Mouse (Mus musculus): Measurements from ENCODE around the gene Mbd5. TPM values are rescaled to one million over a fixed set of nuclear protein-coding genes. Genes with fewer than 3 reads are reported as not detected.

Mbd5 gene
- polyA plus RNA-seq, 1 experiment from 2014 or later, result 5.4 TPM

DNA sequence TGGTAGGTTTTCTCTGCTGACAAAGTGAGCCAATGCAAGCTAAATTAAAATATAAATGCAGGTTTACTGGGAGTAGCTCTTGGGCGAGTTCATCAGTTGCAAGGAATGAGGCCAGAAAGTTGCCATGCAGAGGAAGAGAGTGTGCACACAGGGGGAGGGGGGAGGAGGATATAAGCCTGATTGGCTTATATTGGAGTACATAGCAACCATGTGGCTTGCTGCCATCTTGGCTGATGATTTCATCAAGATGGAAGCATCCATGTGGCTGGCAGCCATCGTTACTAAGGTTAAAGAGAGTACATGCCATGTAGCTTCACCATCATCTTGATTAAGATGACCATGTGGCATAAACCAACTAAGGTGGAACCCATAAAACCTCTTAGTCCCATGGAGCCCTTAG is 395.0 kb downstream of the Mbd5 start:
- Histone ChIP-seq H3K4me1 (ENCODE audit: insufficient read depth) (no peaks in the 10 kb centered on the region; the same call in none of the 2 replicates), H3K4me3 (ENCODE audit: low read depth, low read length) (no peak overlapping the region), H3K9me3 (ENCODE audit: low read length) (no peaks in the 10 kb centered on the region), H3K27me3 (ENCODE audit: insufficient read depth, low read length) (no peaks in the 10 kb centered on the region), H3K4me2 (ENCODE audit: low read depth, low read length) (no peak overlapping the region), H3K36me3 (replicated peaks; ENCODE audit: insufficient read depth, low read length) (no peaks in the 10 kb centered on the region), H3K27ac (ENCODE audit: low read depth) (no peak overlapping the region), H3K9ac (replicated peaks) (no peak overlapping the region)
- no peak for ATAC-seq
- WGBS (ENCODE audit: insufficient replicate concordance), result 67% methylated on average over 2 of the region's 2 CpGs
- TF ChIP-seq CTCF (IDR thresholded peaks at IDR 0.05; ENCODE audit: low read depth) (no peak), EP300 (IDR thresholded peaks at IDR 0.05; ENCODE audit: low read depth) (no peak)
- DNase-seq, result no peak

DNA sequence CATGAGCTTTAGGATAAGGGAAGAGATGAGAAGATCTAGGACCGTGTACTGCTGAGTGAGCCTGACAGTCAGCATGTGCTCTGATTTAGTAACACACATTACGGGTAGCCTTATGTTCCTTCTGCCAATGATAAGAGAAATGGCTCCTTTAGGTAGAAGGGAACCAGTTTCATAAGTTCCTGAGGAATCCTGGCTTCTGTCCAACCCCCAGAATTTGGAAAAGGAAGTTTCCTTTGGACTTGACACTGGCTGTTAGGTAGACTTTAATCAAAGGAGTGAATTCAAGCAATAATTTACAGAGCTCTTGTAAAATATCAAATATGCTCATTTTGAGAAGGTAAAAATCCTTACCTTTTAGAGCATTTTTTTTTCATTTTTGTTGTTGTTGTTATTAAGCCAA is 396.5 kb downstream of the Mbd5 start:
- 41% methylated on average over 2 of the region's 2 CpGs for WGBS (ENCODE audit: insufficient replicate concordance)
- Histone ChIP-seq H3K27ac (ENCODE audit: low read depth) (no peak overlapping the region), H3K4me3 (ENCODE audit: low read depth, low read length) (no peak overlapping the region), H3K9me3 (ENCODE audit: low read length) (no peaks in the 10 kb centered on the region), H3K4me2 (ENCODE audit: low read depth, low read length) (no peak overlapping the region), H3K27me3 (ENCODE audit: insufficient read depth, low read length) (no peaks in the 10 kb centered on the region), H3K4me1 (ENCODE audit: insufficient read depth) (peaks cover 8% of the 10 kb centered on the region), H3K9ac (replicated peaks) (no peak overlapping the region), H3K36me3 (replicated peaks; ENCODE audit: insufficient read depth, low read length) (no peaks in the 10 kb centered on the region)
- ATAC-seq (no peak), DNase-seq (no peak)
- no peak for TF ChIP-seq CTCF (IDR thresholded peaks at IDR 0.05; ENCODE audit: low read depth)

DNA sequence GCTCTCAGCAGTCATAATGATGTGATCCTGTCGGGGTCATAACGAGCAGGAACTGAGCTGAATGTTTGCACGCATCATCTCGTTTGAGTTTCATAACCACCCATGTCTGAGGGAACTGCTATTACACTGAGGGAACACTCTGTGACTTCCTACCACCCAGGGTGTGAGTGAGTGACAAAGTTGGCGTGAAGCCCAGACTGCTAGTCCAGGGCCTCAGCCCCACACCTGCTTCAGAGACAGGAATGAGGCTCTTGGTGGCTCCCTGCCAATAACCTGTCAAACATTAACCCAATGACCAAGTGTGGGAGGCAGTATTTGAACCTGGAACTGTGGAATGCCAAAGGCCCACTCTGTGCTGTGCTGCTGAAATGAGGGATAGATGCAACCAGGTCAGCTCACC is 400.5 kb downstream of the Mbd5 start:
- peak; percentile 82 for DNase-seq

DNA sequence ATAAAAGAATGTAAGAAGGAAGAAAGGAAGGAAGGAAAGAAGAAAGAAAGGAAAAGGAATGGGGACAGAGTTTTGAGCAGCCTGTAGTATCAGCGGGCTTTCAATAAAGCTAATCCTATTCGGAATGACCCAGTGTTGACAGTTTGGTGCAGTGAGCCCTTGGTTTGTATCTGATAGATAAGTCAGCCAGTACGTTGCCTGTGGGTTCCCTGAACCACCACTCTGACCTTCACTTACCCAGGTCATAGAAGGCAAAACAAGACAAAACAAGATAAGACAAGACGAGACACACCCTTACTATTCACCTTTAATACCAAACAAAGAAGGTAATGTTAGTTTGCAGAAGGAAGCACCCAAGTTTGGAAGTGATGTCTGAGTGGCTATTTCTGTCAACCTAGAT is 401.5 kb downstream of the Mbd5 start:
- TF ChIP-seq EP300 (IDR thresholded peaks at IDR 0.05; ENCODE audit: low read depth) (0 out of 2 replicates have a peak, but pooled peaks have one; percentile 25), CTCF (IDR thresholded peaks at IDR 0.05; ENCODE audit: low read depth) (no peak)
- Histone ChIP-seq H3K27ac (ENCODE audit: low read depth) (no peak overlapping the region), H3K27me3 (ENCODE audit: insufficient read depth, low read length) (no peaks in the 10 kb centered on the region), H3K4me1 (ENCODE audit: insufficient read depth) (peaks cover 8% of the 10 kb centered on the region), H3K36me3 (replicated peaks; ENCODE audit: insufficient read depth, low read length) (no peaks in the 10 kb centered on the region), H3K4me3 (ENCODE audit: low read depth, low read length) (no peak overlapping the region), H3K4me2 (ENCODE audit: low read depth, low read length) (no peak overlapping the region), H3K9ac (replicated peaks) (no peak overlapping the region), H3K9me3 (ENCODE audit: low read length) (no peaks in the 10 kb centered on the region)
- ATAC-seq (no peak), DNase-seq (no peak)
- 56% methylated on average over 4 of the region's 4 CpGs for WGBS (ENCODE audit: insufficient replicate concordance)

More for the DNA sequence above, 400.5 kb downstream of the Mbd5 start:
- Histone ChIP-seq H3K9ac (replicated peaks) (no peak overlapping the region), H3K36me3 (replicated peaks; ENCODE audit: insufficient read depth, low read length) (no peaks in the 10 kb centered on the region), H3K9me3 (ENCODE audit: low read length) (no peaks in the 10 kb centered on the region), H3K27me3 (ENCODE audit: insufficient read depth, low read length) (no peaks in the 10 kb centered on the region), H3K4me1 (ENCODE audit: insufficient read depth) (peaks cover 8% of the 10 kb centered on the region), H3K27ac (ENCODE audit: low read depth) (peak overlapping the region; percentile 72), H3K4me3 (ENCODE audit: low read depth, low read length) (no peak overlapping the region), H3K4me2 (ENCODE audit: low read depth, low read length) (no peak overlapping the region)
- no peak for TF ChIP-seq CTCF (IDR thresholded peaks at IDR 0.05; ENCODE audit: low read depth)
- TF ChIP-seq EP300 (IDR thresholded peaks at IDR 0.05; ENCODE audit: low read depth), result peak; percentile 53; the same call in 1 of the 2 replicates
- peak; percentile 99 for ATAC-seq
- 25% methylated on average over 5 of the region's 5 CpGs for WGBS (ENCODE audit: insufficient replicate concordance)

DNA sequence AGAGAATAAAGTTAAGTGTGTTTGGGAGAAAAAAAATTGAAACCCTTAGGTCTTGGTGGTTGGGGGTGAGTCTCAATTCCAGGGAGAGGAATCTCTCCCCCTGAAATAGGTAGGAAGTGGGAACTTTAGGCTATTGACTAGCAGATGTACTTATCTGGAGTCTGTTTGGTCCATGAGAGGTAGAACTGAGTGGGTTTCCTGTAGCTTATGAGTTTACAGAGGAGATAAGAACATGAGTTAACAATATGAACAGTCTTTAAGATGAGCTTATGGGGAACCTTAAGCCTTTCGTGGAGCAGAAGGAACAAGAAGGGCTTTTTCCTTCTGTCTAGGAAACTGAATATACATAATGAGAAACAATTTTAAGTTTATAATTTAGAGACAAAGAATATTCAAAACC is 404.8 kb downstream of the Mbd5 start:
- Histone ChIP-seq H3K27ac (ENCODE audit: low read depth) (no peak overlapping the region), H3K4me1 (ENCODE audit: insufficient read depth) (peaks cover 8% of the 10 kb centered on the region), H3K4me2 (ENCODE audit: low read depth, low read length) (no peak overlapping the region), H3K9me3 (ENCODE audit: low read length) (no peaks in the 10 kb centered on the region), H3K4me3 (ENCODE audit: low read depth, low read length) (no peak overlapping the region), H3K9ac (replicated peaks) (no peak overlapping the region), H3K27me3 (ENCODE audit: insufficient read depth, low read length) (no peaks in the 10 kb centered on the region), H3K36me3 (replicated peaks; ENCODE audit: insufficient read depth, low read length) (no peaks in the 10 kb centered on the region)
- ATAC-seq (no peak), DNase-seq (no peak)
- TF ChIP-seq CTCF (IDR thresholded peaks at IDR 0.05; ENCODE audit: low read depth) (no peak), EP300 (IDR thresholded peaks at IDR 0.05; ENCODE audit: low read depth) (no peak)
- WGBS (ENCODE audit: insufficient replicate concordance), result 60% methylated on average over 1 of the region's 1 CpGs

DNA sequence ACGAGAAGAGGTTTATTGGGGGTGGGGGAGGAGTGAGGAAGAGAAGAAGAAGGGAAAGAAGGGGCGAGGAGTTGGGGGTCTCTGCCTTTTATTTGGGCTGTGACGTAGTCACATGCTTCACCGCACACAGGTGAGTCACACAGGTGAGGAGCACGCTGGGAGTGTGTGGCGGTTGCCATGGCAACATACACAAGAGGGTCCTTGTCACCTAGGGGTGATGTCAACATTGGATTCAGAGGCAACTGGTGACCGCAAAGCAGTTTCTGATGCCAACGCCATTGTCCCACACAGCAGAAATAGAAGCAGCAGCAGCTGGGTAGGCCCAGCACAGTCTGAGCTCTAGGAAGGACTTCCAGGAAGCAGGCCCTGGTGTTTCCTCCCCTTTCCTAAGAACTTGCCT is 406.6 kb downstream of the Mbd5 start:
- Histone ChIP-seq H3K36me3 (replicated peaks; ENCODE audit: insufficient read depth, low read length) (no peaks in the 10 kb centered on the region), H3K4me2 (ENCODE audit: low read depth, low read length) (no peak overlapping the region), H3K9ac (replicated peaks) (no peak overlapping the region), H3K9me3 (ENCODE audit: low read length) (no peaks in the 10 kb centered on the region), H3K4me3 (ENCODE audit: low read depth, low read length) (no peak overlapping the region), H3K4me1 (ENCODE audit: insufficient read depth) (no peaks in the 10 kb centered on the region), H3K27ac (ENCODE audit: low read depth) (no peak overlapping the region), H3K27me3 (ENCODE audit: insufficient read depth, low read length) (no peaks in the 10 kb centered on the region)
- ATAC-seq (no peak), DNase-seq (no peak)
- 81% methylated on average over 8 of the region's 8 CpGs for WGBS (ENCODE audit: insufficient replicate concordance)
- no peak for TF ChIP-seq EP300 (IDR thresholded peaks at IDR 0.05; ENCODE audit: low read depth)
- no peak for TF ChIP-seq CTCF (IDR thresholded peaks at IDR 0.05; ENCODE audit: low read depth)

All from liver, postnatal 0 days (tissue).